Mouse (Mus musculus) bone marrow, adult 2 months (tissue): ENCODE results near the gene Tpx2.

Experiments used
- CTCF ChIP-seq: fragments of 200-500 bp; IDR thresholded peaks from 2 replicates; pipeline ENCODE4 v1.5.1; 2011; ENCODE audit warnings: low read length, control low read depth; ENCODE audit not compliant: control insufficient read depth, insufficient read depth
- POLR2A ChIP-seq: fragments of 200-500 bp; IDR thresholded peaks from 2 replicates; pipeline ENCODE4 v1.6.1; 2011; ENCODE audit warnings: low read depth, mild to moderate bottlenecking, control low read depth, low read length, borderline replicate concordance; ENCODE audit not compliant: control insufficient read depth

- TF ChIP-seq POLR2A (no peak), CTCF (no peak)
Measured at GRCm38 (mm10) chr2:152917671-152918070, 69.9 kb downstream of the Tpx2 start.
